ENCODE assay signal across 9 mouse cellular contexts in genomic region chr13:49466393-49467075, GRCm38 (mm10). TPM values are rescaled to one million over a fixed set of nuclear protein-coding genes. Genes with fewer than 3 reads are reported as not detected.
DNase-seq lines count a peak whose midpoint lies in the region; ATAC-seq lines count a peak whose summit lies in the region.
"Had no signal": no experiment of that assay in that cellular context is flagged by ENCODE, and none has a peak within 500 bp of the region (broad histone marks: within the 10 kb centered on the region; RNA-seq: fewer than 3 reads in every experiment).

No protein-coding gene starts in this region.

- H3K9me3 ChIP-seq in kidney, embryonic 14.5 days (ENCODE audit: control insufficient read depth, low read length), result no peaks in the 10 kb centered on the region
- H3K9me3 ChIP-seq in heart, embryonic 15.5 days (replicated peaks), result no peaks in the 10 kb centered on the region
- H3K9me3 ChIP-seq: neural tube, embryonic 12.5 days had no signal

- no peak overlapping the region for H3K4me2 ChIP-seq in kidney, embryonic 14.5 days (replicated peaks; ENCODE audit: low read depth, low read length)
- H3K4me2 ChIP-seq in heart, embryonic 15.5 days, result no peak overlapping the region
- H3K4me2 ChIP-seq: neural tube, embryonic 12.5 days had no signal

- 72% methylated on average over 11 of the region's 11 CpGs for WGBS in kidney, embryonic 14.5 days
- 68% methylated on average over 11 of the region's 11 CpGs for WGBS in heart, embryonic 15.5 days

- ATAC-seq in kidney, embryonic 14.5 days (ENCODE audit: low FRiP score, low TSS enrichment), result no peak
- peak; percentile 71; the same call in 1 of the 2 replicates for ATAC-seq in heart, embryonic 15.5 days (replicated peaks; ENCODE audit: insufficient number of reproducible peaks, insufficient read depth, low FRiP score, low read depth)

- no peak overlapping the region for H3K9ac ChIP-seq in kidney, embryonic 14.5 days (ENCODE audit: low read depth, low read length)
- no peak overlapping the region for H3K9ac ChIP-seq in heart, embryonic 15.5 days
- H3K9ac ChIP-seq: neural tube, embryonic 12.5 days had no signal

- H3K4me1 ChIP-seq in kidney, embryonic 14.5 days (ENCODE audit: control insufficient read depth, insufficient read depth, low read length), result no peaks in the 10 kb centered on the region
- peaks cover 11% of the 10 kb centered on the region for H3K4me1 ChIP-seq in brown adipose tissue, adult 24 weeks (ENCODE audit: control insufficient read depth, insufficient read depth, insufficient read length, low read length)
- H3K4me1 ChIP-seq in heart, embryonic 15.5 days (replicated peaks), result peaks cover 11% of the 10 kb centered on the region
- H3K4me1 ChIP-seq: neural tube, embryonic 12.5 days had no signal

- peaks cover 36% of the 10 kb centered on the region for H3K36me3 ChIP-seq in kidney, embryonic 14.5 days (ENCODE audit: control insufficient read depth, insufficient read depth, low read length)
- 0 out of 2 replicates have a peak, but pooled peaks cover 13% of the 10 kb centered on the region for H3K36me3 ChIP-seq in heart, embryonic 15.5 days

- no peaks in the 10 kb centered on the region for H3K27me3 ChIP-seq in kidney, embryonic 14.5 days (ENCODE audit: control insufficient read depth, insufficient read depth, low read length)
- H3K27me3 ChIP-seq in heart, embryonic 15.5 days, result no peaks in the 10 kb centered on the region
- H3K27me3 ChIP-seq: neural tube, embryonic 12.5 days had no signal

- H3K4me3 ChIP-seq in kidney, embryonic 14.5 days (ENCODE audit: low read length), result no peak overlapping the region
- no peak overlapping the region for H3K4me3 ChIP-seq in brown adipose tissue, adult 24 weeks (ENCODE audit: insufficient read depth, low read depth, low read length)
- no peak overlapping the region for H3K4me3 ChIP-seq in heart, embryonic 15.5 days
- H3K4me3 ChIP-seq: neural tube, embryonic 12.5 days had no signal

- no peak for DNase-seq in kidney, adult 8-10 months
- DNase-seq in lung, postnatal 10 days, result peak; percentile 75
- no peak for DNase-seq in right cerebral cortex, postnatal 4 days
- DNase-seq in frontal cortex, postnatal 14 days (ENCODE audit: low spot score in 2 of 2), result no peak
- DNase-seq in right cerebral cortex, adult 2 months (ENCODE audit: low spot score in 2 of 2), result no peak

- 0 out of 2 replicates have a peak overlapping the region, but pooled peaks have one; percentile 26 for H3K27ac ChIP-seq in kidney, embryonic 14.5 days (ENCODE audit: low read depth, low read length)
- H3K27ac ChIP-seq in brown adipose tissue, adult 24 weeks (replicated peaks; ENCODE audit: low read depth, low read length), result peak overlapping the region; percentile 31; the same call in 1 of the 2 replicates
- H3K27ac ChIP-seq in heart, embryonic 15.5 days, result peak overlapping the region; percentile 64
- H3K27ac ChIP-seq: neural tube, embryonic 12.5 days had no signal

RNA-seq across cellular contexts. Expression of gene Tes3-ps, which starts 26.6 kb away (rescaled TPM):
- 1.1 and 1.6 TPM in 2 replicates for polyA plus RNA-seq in kidney, embryonic 14.5 days (2014; fragmentation: Nextera tagmentation; extraction: Ambion mirVana)
- 1.8 and 2.0 TPM in 2 replicates for polyA plus RNA-seq in brown adipose tissue, adult 24 weeks (2012; ENCODE audit: insufficient read depth, insufficient read length, missing spikeins)
- 0.71 and 0.87 TPM in 2 replicates for polyA plus RNA-seq in heart, embryonic 15.5 days (2015; fragmentation: Nextera tagmentation; extraction: Ambion mirVana)

RNA-seq across cellular contexts. Expression of gene Ecm2, which starts 38.1 kb away (rescaled TPM):
- polyA plus RNA-seq in kidney, embryonic 14.5 days (2014; fragmentation: Nextera tagmentation; extraction: Ambion mirVana), result 0.61 and 0.93 TPM in 2 replicates
- 10.1 and 12.4 TPM in 2 replicates for polyA plus RNA-seq in brown adipose tissue, adult 24 weeks (2012; ENCODE audit: insufficient read depth, insufficient read length, missing spikeins)
- polyA plus RNA-seq in heart, embryonic 15.5 days (2015; fragmentation: Nextera tagmentation; extraction: Ambion mirVana), result 4.6 and 5.7 TPM in 2 replicates

RNA-seq across cellular contexts. Expression of gene Ippk, which starts 45.5 kb away (rescaled TPM):
- 8.0 and 16.8 TPM in 2 replicates for polyA plus RNA-seq in kidney, embryonic 14.5 days (2014; fragmentation: Nextera tagmentation; extraction: Ambion mirVana)
- polyA plus RNA-seq in brown adipose tissue, adult 24 weeks (2012; ENCODE audit: insufficient read depth, insufficient read length, missing spikeins), result 4.4 and 5.9 TPM in 2 replicates
- polyA plus RNA-seq in heart, embryonic 15.5 days (2015; fragmentation: Nextera tagmentation; extraction: Ambion mirVana), result 10.0 and 11.1 TPM in 2 replicates
